Mouse (Mus musculus) lung, adult 2 months (tissue): Measurements from ENCODE around the gene Cacng3.

ENCODE experiments used
- CTCF ChIP-seq: fragments of 200-500 bp; IDR thresholded peaks from 2 replicates; pipeline ENCODE4 v1.5.1; 2011; ENCODE audit warnings: mild to moderate bottlenecking, low read length, control low read depth; ENCODE audit not compliant: insufficient read depth
- POLR2A ChIP-seq: fragments of 200-500 bp; IDR thresholded peaks from 2 replicates; pipeline ENCODE4 v1.6.1; 2011; ENCODE audit warnings: low read depth, mild to moderate bottlenecking, control low read depth, low read length, borderline replicate concordance; ENCODE audit errors: extremely low read depth

DNA sequence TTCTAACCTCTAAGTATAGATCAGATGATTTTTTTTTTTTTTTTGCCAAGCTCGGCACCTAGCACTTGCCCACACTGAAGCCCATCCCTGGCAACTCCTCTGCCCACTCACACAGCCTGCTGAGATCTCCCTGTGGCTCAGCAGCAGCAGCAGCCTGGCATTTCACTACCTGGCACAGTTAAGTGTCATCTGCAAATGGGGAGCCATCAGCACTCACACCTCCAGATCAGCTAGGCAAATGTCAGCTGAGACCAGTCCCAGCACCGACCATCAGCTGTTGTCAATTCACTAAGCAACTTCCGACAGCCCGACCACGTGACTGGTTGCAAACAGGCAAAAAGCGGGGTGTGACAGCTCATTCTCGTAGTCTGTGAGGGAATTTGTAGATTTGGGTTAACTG lies 109.3 kb downstream of the Cacng3 start:
- no peak for TF ChIP-seq POLR2A
- no peak for TF ChIP-seq CTCF
